Comparison of ENCODE assay signal across 17 mouse cellular contexts in genomic region chr6:102774580-102774979, GRCm38 (mm10).
"Had no signal": no experiment of that assay in that cellular context is flagged by ENCODE, and none has a peak within 500 bp of the region (broad histone marks: within the 10 kb centered on the region; RNA-seq: fewer than 3 reads in every experiment).

No protein-coding gene starts in this region.

- H3K9me3 ChIP-seq: neural tube, embryonic 12.5 days; neural tube, embryonic 13.5 days; neural tube, embryonic 15.5 days; stomach, embryonic 15.5 days had no signal

- H3K4me1 ChIP-seq: neural tube, embryonic 12.5 days; neural tube, embryonic 13.5 days; neural tube, embryonic 15.5 days; stomach, embryonic 15.5 days had no signal

- H3K4me3 ChIP-seq: neural tube, embryonic 12.5 days; neural tube, embryonic 13.5 days; neural tube, embryonic 15.5 days; stomach, embryonic 15.5 days had no signal

- H3K9ac ChIP-seq: neural tube, embryonic 12.5 days; neural tube, embryonic 13.5 days; neural tube, embryonic 15.5 days; stomach, embryonic 15.5 days had no signal

- DNase-seq: retina, postnatal 1 day; right cerebral cortex, adult 18-20 months; right cerebral cortex, postnatal 14 days; right cerebral cortex, postnatal 25 days; right cerebral cortex, postnatal 4 days; spleen, adult 18-20 months; thymus, adult 18-20 months; thymus, adult 2 months; thymus, postnatal 14 days; thymus, postnatal 25 days; thymus, postnatal 36 days; thymus, postnatal 4 days had no signal

- H3K27me3 ChIP-seq: neural tube, embryonic 12.5 days; neural tube, embryonic 13.5 days; neural tube, embryonic 15.5 days; stomach, embryonic 15.5 days had no signal

- H3K27ac ChIP-seq: neural tube, embryonic 12.5 days; neural tube, embryonic 13.5 days; neural tube, embryonic 15.5 days; stomach, embryonic 15.5 days; stomach, postnatal 0 days had no signal

- H3K4me2 ChIP-seq: neural tube, embryonic 12.5 days; neural tube, embryonic 13.5 days; neural tube, embryonic 15.5 days; stomach, embryonic 15.5 days had no signal

- H3K36me3 ChIP-seq: neural tube, embryonic 12.5 days; neural tube, embryonic 13.5 days; neural tube, embryonic 15.5 days; stomach, embryonic 15.5 days had no signal
